Mouse (Mus musculus): ENCODE results near the gene Gdf1.
A peak's percentile ranks its signal among the peaks of the same experiment; 100 is the strongest.

Gene Gdf1

DNA sequence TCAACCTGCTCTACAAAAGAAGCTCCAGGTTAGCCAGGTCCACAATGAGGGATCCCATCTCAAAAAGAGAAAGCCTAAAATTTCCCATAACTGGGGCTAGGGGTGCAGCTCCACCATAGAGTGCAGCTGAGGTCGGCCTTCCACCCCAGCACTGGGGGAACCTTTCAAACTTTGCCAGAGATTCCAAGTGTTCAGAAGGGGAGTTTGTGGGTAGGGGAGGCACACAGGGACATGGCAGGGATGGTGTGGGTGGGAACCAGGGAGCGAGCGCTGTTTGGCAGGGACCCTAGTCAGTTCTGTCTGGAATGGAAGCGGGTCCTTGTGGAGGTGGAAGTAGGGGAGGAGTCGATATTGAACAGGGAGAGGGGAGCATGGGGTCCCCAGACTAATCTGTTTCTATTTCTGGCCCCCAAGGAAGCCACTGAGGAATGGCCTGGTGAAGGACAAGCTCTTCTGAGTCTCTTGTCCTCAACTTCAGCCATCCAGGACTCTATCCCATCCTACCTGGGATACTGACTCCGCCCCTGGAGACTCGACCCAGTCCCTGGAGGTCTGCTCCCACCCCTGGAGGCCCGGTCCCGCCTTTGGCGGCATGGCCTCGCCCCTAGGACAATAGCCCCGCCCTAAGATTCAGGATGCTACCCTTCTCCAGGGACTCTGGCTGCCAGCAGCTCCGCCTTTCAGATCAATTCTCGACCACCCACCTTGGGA lies at the start of gene Gdf1:
Gene Gdf1 (plus strand): TSS at position 694 of the 711 bp plus-strand sequence.
- no peak for DNase-seq

- DNase-seq = no peak
These were observed 48.6 kb upstream of the Gdf1 start for GRCm38 (mm10) chr8:70281001-70281400.

DNA sequence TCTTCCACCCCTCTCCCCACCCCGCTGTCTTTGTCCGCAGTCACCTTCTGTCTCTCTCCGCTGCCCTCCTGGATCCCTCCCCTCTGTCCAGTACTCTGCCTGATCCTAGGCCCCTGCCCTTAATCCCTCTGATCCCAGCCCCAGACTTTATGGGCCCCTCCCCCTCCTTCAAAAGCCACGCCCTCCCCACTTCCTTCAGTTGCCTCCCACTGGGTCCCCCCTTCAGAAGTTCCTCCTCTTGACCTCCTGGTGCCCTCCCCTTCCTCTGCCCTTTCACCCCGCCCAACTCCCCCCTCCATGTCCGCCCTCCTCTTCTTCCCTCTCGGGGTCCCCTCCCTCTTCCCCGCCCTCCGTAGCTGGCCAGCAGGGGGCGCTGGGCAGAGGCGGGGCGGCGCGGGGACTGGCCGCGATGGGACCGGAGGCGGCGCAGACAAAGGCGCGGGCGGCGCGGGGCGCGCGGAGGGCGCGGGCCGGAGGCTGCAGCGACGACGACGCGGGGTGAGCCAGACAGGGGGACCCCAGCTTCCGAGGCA lies 46.9 kb upstream of the Gdf1 start, which contains the start of gene Homer3:
Gene Homer3 (plus strand): TSS at position 225 of the 533 bp plus-strand sequence.
- DNase-seq = peak; percentile 91 to 92

DNA sequence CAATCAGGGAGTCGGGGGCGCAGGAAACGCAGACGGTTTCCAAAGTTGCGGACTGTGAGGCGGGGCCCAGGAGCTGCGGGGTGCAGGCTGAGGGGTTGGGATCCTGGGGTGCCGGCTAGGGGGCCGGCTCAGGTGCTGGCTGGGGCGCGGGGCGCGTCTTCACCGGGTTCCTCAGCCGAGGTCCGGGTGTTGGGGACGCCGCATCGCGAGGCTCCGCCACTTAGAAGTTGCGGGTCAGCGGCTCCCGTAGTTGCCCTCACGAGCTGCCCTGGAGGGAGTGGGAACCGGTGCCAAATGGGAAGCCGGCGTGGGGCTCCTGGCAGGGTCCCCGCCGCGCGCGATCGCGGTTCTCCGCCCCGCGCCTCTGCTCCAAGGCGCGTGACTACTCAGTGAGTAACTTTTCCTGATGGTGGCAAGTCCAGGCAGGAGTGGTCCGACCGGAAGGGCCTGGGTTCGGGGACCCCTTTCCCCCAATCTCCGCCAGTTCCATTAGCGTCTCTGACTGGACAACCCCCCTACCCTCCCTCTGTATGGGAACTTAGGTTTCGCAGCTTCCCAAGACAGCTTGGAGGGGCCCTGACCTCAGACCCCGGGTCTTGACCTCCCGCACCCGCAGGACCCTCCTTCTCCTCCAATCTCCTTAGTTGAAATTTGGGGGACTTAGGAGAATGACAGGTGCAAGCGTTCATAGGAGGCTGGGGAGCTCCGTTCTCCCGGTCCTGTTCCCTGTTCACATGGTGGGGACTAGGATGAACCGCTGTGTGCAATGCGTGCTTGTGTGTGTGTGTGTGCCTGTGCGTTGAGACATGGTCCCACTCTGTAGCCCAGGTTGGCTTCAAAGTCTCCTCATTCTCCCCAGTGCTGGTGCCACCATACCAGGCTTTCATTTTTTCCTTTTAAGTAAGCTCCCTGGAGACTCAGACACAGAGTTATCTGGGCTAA lies 46.2 kb upstream of the Gdf1 start:
- no peak for DNase-seq

DNA sequence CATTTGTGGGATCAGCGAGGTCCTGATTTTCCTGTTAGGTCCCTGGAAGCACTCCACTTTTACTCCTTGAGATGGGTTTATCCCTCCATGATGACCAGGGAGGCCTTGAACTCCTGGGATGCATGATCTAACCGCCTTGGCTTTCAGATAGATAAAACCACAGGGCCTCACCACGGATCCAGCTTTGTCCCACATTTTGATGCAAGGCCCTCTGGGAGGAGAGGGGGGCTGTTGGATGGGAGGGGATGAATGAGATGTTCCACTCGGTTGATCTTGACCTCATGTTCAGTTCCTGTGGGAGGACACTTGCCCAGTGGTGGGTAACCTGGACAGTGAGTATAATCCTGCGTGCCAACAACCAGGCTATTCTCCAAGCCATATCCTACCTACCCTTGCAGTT lies 45.2 kb upstream of the Gdf1 start:
- DNase-seq = no peak

- no peak for DNase-seq
These were observed 44.3 kb upstream of the Gdf1 start for GRCm38 (mm10) chr8:70285304-70285703.

GRCm38 (mm10) chr8:70286737-70287136 lies 42.9 kb upstream of the Gdf1 start:
- peak; percentile 66 to 73 for DNase-seq

GRCm38 (mm10) chr8:70293988-70294405 lies 35.6 kb upstream of the Gdf1 start:
- no peak for DNase-seq

- DNase-seq = no peak
These were observed 28.7 kb upstream of the Gdf1 start for GRCm38 (mm10) chr8:70300881-70301280.

GRCm38 (mm10) chr8:70302358-70302890 lies 27.2 kb upstream of the Gdf1 start, which contains the start of the genes Ddx49 and Cope:
Gene Ddx49 (minus strand): TSS chr8:70302489.
Gene Cope (plus strand): TSS chr8:70302518.
- DNase-seq = peak; percentile 95

DNA sequence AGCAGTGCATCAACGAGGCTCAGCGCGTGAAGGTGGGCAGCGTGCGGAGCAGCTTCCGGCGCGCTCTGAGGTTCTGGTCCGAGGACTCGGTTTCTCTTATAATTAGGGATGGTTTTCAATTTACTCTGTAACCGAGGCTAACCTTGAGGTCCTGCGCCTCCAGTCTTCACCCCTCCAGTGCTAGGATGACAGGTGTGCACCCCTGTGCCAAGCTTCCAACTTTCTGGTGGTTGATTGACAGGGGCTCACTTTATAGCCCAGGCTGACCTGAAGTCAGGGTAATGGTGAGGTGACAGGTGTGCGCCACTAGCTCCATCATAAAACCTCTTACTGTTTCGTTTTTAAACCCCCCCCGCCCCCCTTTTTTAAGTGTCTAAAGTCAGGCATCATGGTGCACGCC lies 26.7 kb upstream of the Gdf1 start:
- no peak for DNase-seq

GRCm38 (mm10) chr8:70309311-70309710 lies 20.3 kb upstream of the Gdf1 start:
- peak; percentile 63 to 65 for DNase-seq

GRCm38 (mm10) chr8:70313399-70313798 lies 16.2 kb upstream of the Gdf1 start:
- DNase-seq = no peak

- DNase-seq = peak; percentile 24 to 33
These were observed 13.8 kb upstream of the Gdf1 start, which contains the start of gene Cers1 for GRCm38 (mm10) chr8:70315624-70316510. Gene Cers1 (plus strand): TSS chr8:70315775.

- no peak for DNase-seq
These were observed 12.8 kb upstream of the Gdf1 start for GRCm38 (mm10) chr8:70316511-70317504.

GRCm38 (mm10) chr8:70317872-70318271 lies 11.7 kb upstream of the Gdf1 start:
- DNase-seq = no peak

DNA sequence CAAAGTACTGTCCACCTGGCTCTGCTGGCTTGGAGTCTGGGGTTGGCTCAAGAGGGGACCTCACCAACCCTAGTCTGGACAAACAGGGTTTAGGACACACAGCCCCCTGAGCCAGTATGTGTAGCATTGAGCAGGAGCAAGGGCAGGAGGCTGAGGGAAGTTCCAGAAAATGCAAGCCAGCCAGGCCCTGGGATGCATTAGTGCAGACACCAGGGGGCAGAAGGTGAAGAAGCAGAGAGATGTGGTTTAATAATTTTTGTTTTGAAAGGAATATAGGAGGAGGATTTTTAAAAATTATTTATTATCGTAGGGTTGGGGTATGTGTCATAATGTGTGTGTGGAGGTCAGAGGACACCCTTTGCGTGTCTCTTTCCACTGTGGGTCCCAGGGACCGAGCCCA lies 5.9 kb upstream of the Gdf1 start:
- DNase-seq = no peak

GRCm38 (mm10) chr8:70327512-70327911 lies 2.1 kb upstream of the Gdf1 start:
- no peak for DNase-seq

DNA sequence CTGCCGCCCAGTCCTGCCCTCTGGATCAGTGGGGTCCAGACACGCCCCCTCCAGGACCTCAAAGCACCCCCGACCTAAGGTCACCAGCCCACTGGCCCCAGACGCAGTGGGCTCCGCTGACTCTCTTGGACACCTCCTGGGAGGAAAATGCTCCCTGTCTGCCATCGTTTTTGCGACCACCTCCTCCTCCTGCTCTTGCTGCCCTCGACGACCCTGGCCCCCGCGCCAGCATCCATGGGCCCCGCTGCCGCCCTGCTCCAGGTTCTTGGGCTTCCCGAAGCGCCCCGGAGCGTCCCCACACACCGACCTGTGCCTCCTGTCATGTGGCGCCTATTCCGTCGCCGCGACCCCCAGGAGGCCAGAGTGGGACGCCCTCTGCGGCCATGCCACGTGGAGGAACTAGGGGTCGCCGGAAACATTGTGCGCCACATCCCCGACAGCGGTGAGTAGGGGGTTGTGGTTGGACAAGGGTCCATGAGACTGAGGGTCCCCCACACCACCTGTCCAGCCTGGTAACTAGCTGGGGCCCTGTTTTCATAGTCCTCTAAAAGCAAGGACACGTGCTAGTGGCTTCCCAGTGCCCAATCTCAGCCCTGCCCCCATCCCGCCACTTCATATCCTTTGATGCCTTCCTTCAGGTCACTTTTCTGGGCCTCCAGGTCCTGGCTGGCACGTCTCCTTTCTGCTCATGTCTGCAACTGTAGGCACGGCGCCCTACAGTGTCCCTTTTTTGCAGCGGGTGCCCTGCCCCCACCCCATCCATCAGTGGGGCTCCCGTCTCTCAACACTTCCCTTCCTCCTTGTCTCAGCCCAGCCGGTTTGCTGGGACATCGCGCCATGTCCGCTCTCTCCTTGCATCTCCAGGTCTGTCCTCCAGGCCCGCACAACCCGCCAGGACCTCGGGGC lies 471 bp downstream of the Gdf1 start:
- DNase-seq = no peak
